Mouse (Mus musculus) midbrain, embryonic 13.5 days (tissue): ENCODE results near the gene Meox1. TPM values are rescaled to one million over a fixed set of nuclear protein-coding genes. Genes with fewer than 3 reads are reported as not detected.

Source experiments
- ATAC-seq: fragments of 200-750 bp; cut with Nextera tagmentation; 2 replicates; pipeline ENCODE4 v1.8.0; 2017; ENCODE audit warnings: mild to moderate bottlenecking, moderate TSS enrichment, moderate library complexity
- H3K27ac ChIP-seq: fragments of 300-500 bp; sonication (generic); 2 replicates; pipeline ENCODE4 v1.5.1; 2015; ENCODE audit warnings: inconsistent platforms, mild to moderate bottlenecking, moderate library complexity
- H3K27me3 ChIP-seq: fragments of 300-500 bp; sonication (generic); 2 replicates; pipeline ENCODE4 v1.6.1; 2015; ENCODE audit warnings: mild to moderate bottlenecking, inconsistent platforms
- H3K36me3 ChIP-seq: fragments of 300-500 bp; sonication (generic); 2 replicates; pipeline ENCODE4 v1.6.1; 2015; ENCODE audit warnings: mild to moderate bottlenecking, inconsistent platforms
- H3K4me1 ChIP-seq: fragments of 300-500 bp; sonication (generic); replicated peaks from 2 replicates; pipeline ENCODE4 v1.6.1; 2015; ENCODE audit warnings: inconsistent platforms
- H3K4me2 ChIP-seq: fragments of 300-500 bp; sonication (generic); replicated peaks from 2 replicates; pipeline ENCODE4 v1.6.1; 2015; ENCODE audit warnings: moderate library complexity, mild to moderate bottlenecking, inconsistent platforms
- H3K4me3 ChIP-seq: fragments of 300-500 bp; sonication (generic); replicated peaks from 2 replicates; pipeline ENCODE4 v1.5.1; 2015; ENCODE audit warnings: mild to moderate bottlenecking, inconsistent platforms
- H3K9ac ChIP-seq: fragments of 300-500 bp; sonication (generic); replicated peaks from 2 replicates; pipeline ENCODE4 v1.6.1; 2015; ENCODE audit warnings: mild to moderate bottlenecking, inconsistent platforms
- H3K9me3 ChIP-seq: fragments of 300-500 bp; sonication (generic); 2 replicates; pipeline ENCODE4 v1.6.1; 2016; ENCODE audit warnings: mild to moderate bottlenecking, inconsistent platforms
- WGBS: fragments of 180-500 bp; shearing (Covaris S2); methylation state at CpG from one replicate; pipeline ENCODE4 v1.1.7; 2015; 5-methylcytosine and 5-hydroxymethylcytosine counted together
- polyA plus RNA-seq: library from polyadenylated mRNA; unstranded; fragments of >200 nt; fragmentation: Nextera tagmentation; extraction: Ambion mirVana; gene quantifications from 2 replicates; pipeline ENCODE4 v1.2.1, GENCODE M21; 2015

Gene Meox1
- polyA plus RNA-seq, 1 experiment from 2014 or later, result 0.13 TPM

- no peak overlapping the region for H3K27ac ChIP-seq
- peak; percentile 53; the same call in 1 of the 2 replicates for ATAC-seq
Observed at GRCm38 (mm10) chr11:101874978-101875377, 19.2 kb downstream of the Meox1 start.

GRCm38 (mm10) chr11:101873909-101874308 is 20.3 kb downstream of the Meox1 start:
- no peaks in the 10 kb centered on the region for H3K27me3 ChIP-seq
- ATAC-seq, result no peak
- H3K36me3 ChIP-seq, result no peaks in the 10 kb centered on the region
- H3K4me3 ChIP-seq, result no peak overlapping the region
- WGBS, result 82% methylated on average over 8 of the region's 8 CpGs
- no peak overlapping the region for H3K27ac ChIP-seq
- H3K4me1 ChIP-seq, result peaks cover 14% of the 10 kb centered on the region
- H3K9ac ChIP-seq, result no peak overlapping the region
- no peaks in the 10 kb centered on the region for H3K9me3 ChIP-seq
- no peak overlapping the region for H3K4me2 ChIP-seq

More at GRCm38 (mm10) chr11:101874978-101875377, 19.2 kb downstream of the Meox1 start:
- no peak overlapping the region for H3K4me2 ChIP-seq
- H3K9me3 ChIP-seq, result no peaks in the 10 kb centered on the region
- H3K27me3 ChIP-seq, result no peaks in the 10 kb centered on the region
- no peak overlapping the region for H3K9ac ChIP-seq
- no peaks in the 10 kb centered on the region for H3K36me3 ChIP-seq
- WGBS, result 54% methylated on average over 5 of the region's 5 CpGs
- H3K4me3 ChIP-seq, result no peak overlapping the region
- peaks cover 19% of the 10 kb centered on the region for H3K4me1 ChIP-seq

GRCm38 (mm10) chr11:101871435-101871834 is 22.7 kb downstream of the Meox1 start:
- no peak overlapping the region for H3K27ac ChIP-seq
- H3K9me3 ChIP-seq, result no peaks in the 10 kb centered on the region
- peaks cover 8% of the 10 kb centered on the region for H3K4me1 ChIP-seq
- H3K4me2 ChIP-seq, result no peak overlapping the region
- 42% methylated on average over 6 of the region's 6 CpGs for WGBS
- no peaks in the 10 kb centered on the region for H3K27me3 ChIP-seq
- no peak overlapping the region for H3K4me3 ChIP-seq
- no peak for ATAC-seq
- no peaks in the 10 kb centered on the region for H3K36me3 ChIP-seq
- H3K9ac ChIP-seq, result no peak overlapping the region

- WGBS, result 76% methylated on average over 18 of the region's 18 CpGs
Observed at GRCm38 (mm10) chr11:101870067-101870765, 24.0 kb downstream of the Meox1 start.

GRCm38 (mm10) chr11:101867513-101868052 is 26.6 kb downstream of the Meox1 start:
- 81% methylated on average over 12 of the region's 12 CpGs for WGBS
- no peaks in the 10 kb centered on the region for H3K9me3 ChIP-seq
- no peaks in the 10 kb centered on the region for H3K36me3 ChIP-seq
- H3K4me2 ChIP-seq, result no peak overlapping the region
- H3K27me3 ChIP-seq, result no peaks in the 10 kb centered on the region
- H3K4me3 ChIP-seq, result no peak overlapping the region
- no peaks in the 10 kb centered on the region for H3K4me1 ChIP-seq
- no peak overlapping the region for H3K9ac ChIP-seq
- ATAC-seq, result no peak
- no peak overlapping the region for H3K27ac ChIP-seq

More at GRCm38 (mm10) chr11:101870067-101870765, 24.0 kb downstream of the Meox1 start:
- Histone ChIP-seq H3K4me2 (no peak overlapping the region), H3K9ac (no peak overlapping the region), H3K27me3 (no peaks in the 10 kb centered on the region), H3K4me3 (no peak overlapping the region), H3K36me3 (no peaks in the 10 kb centered on the region), H3K4me1 (peaks cover 6% of the 10 kb centered on the region), H3K9me3 (no peaks in the 10 kb centered on the region), H3K27ac (no peak overlapping the region)
- ATAC-seq, result no peak

GRCm38 (mm10) chr11:101858742-101859141 is 35.4 kb downstream of the Meox1 start:
- Histone ChIP-seq H3K9ac (no peak overlapping the region), H3K27me3 (no peaks in the 10 kb centered on the region), H3K4me2 (no peak overlapping the region), H3K36me3 (no peaks in the 10 kb centered on the region), H3K9me3 (no peaks in the 10 kb centered on the region), H3K27ac (no peak overlapping the region), H3K4me1 (no peaks in the 10 kb centered on the region), H3K4me3 (no peak overlapping the region)
- WGBS, result 41% methylated on average over 5 of the region's 5 CpGs
- ATAC-seq, result no peak

- Histone ChIP-seq H3K9me3 (no peaks in the 10 kb centered on the region), H3K27me3 (no peaks in the 10 kb centered on the region), H3K36me3 (no peaks in the 10 kb centered on the region), H3K4me2 (no peak overlapping the region), H3K9ac (no peak overlapping the region), H3K4me3 (no peak overlapping the region), H3K27ac (no peak overlapping the region), H3K4me1 (no peaks in the 10 kb centered on the region)
- WGBS, result 86% methylated on average over 9 of the region's 9 CpGs
- ATAC-seq, result no peak
Observed at GRCm38 (mm10) chr11:101855950-101856712, 38.0 kb downstream of the Meox1 start.

- H3K9me3 ChIP-seq, result no peaks in the 10 kb centered on the region
- H3K4me3 ChIP-seq, result no peak overlapping the region
- ATAC-seq, result no peak
- H3K4me1 ChIP-seq, result no peaks in the 10 kb centered on the region
- no peak overlapping the region for H3K9ac ChIP-seq
- no peak overlapping the region for H3K4me2 ChIP-seq
- WGBS, result 83% methylated on average over 7 of the region's 7 CpGs
- no peaks in the 10 kb centered on the region for H3K27me3 ChIP-seq
- H3K36me3 ChIP-seq, result no peaks in the 10 kb centered on the region
- no peak overlapping the region for H3K27ac ChIP-seq
Observed at GRCm38 (mm10) chr11:101851042-101851441, 43.1 kb downstream of the Meox1 start.

- no peaks in the 10 kb centered on the region for H3K4me1 ChIP-seq
- H3K27ac ChIP-seq, result no peak overlapping the region
- 87% methylated on average over 4 of the region's 4 CpGs for WGBS
- no peak overlapping the region for H3K4me3 ChIP-seq
- no peak overlapping the region for H3K9ac ChIP-seq
- ATAC-seq, result no peak
- no peaks in the 10 kb centered on the region for H3K36me3 ChIP-seq
- no peaks in the 10 kb centered on the region for H3K9me3 ChIP-seq
- no peak overlapping the region for H3K4me2 ChIP-seq
- no peaks in the 10 kb centered on the region for H3K27me3 ChIP-seq
Observed at GRCm38 (mm10) chr11:101849286-101849685, 44.9 kb downstream of the Meox1 start.

- Histone ChIP-seq H3K27me3 (no peaks in the 10 kb centered on the region), H3K27ac (no peak overlapping the region), H3K4me3 (no peak overlapping the region), H3K4me2 (no peak overlapping the region), H3K4me1 (no peaks in the 10 kb centered on the region), H3K36me3 (no peaks in the 10 kb centered on the region), H3K9me3 (no peaks in the 10 kb centered on the region), H3K9ac (no peak overlapping the region)
- no peak for ATAC-seq
- WGBS, result 87% methylated on average over 5 of the region's 5 CpGs
Observed at GRCm38 (mm10) chr11:101847509-101847908, 46.7 kb downstream of the Meox1 start.

- H3K27me3 ChIP-seq, result no peaks in the 10 kb centered on the region
- no peak overlapping the region for H3K4me3 ChIP-seq
- H3K9me3 ChIP-seq, result no peaks in the 10 kb centered on the region
- H3K36me3 ChIP-seq, result no peaks in the 10 kb centered on the region
- ATAC-seq, result no peak
- 75% methylated on average over 3 of the region's 3 CpGs for WGBS
- no peaks in the 10 kb centered on the region for H3K4me1 ChIP-seq
- H3K27ac ChIP-seq, result no peak overlapping the region
- H3K9ac ChIP-seq, result no peak overlapping the region
- H3K4me2 ChIP-seq, result no peak overlapping the region
Observed at GRCm38 (mm10) chr11:101842773-101843163, 51.4 kb downstream of the Meox1 start.

GRCm38 (mm10) chr11:101841998-101842772 is 52.0 kb downstream of the Meox1 start:
- H3K9ac ChIP-seq, result no peak overlapping the region
- 84% methylated on average over 15 of the region's 15 CpGs for whole genome bisulfite sequencing

More at GRCm38 (mm10) chr11:101841998-101842772, 52.0 kb downstream of the Meox1 start:
- Histone ChIP-seq H3K4me1 (no peaks in the 10 kb centered on the region), H3K9me3 (no peaks in the 10 kb centered on the region), H3K27ac (no peak overlapping the region), H3K4me3 (no peak overlapping the region), H3K27me3 (no peaks in the 10 kb centered on the region), H3K4me2 (no peak overlapping the region), H3K36me3 (no peaks in the 10 kb centered on the region)
- no peak for ATAC-seq
